Mouse (Mus musculus) C2C12 (cell line): ENCODE results near the gene 2010109A12Rik.

Experiments
- CTCF ChIP-seq: IDR thresholded peaks from one replicate; pipeline ENCODE4 v1.5.1; 2011; ENCODE audit not compliant: control insufficient read depth, insufficient read depth, insufficient read length
- USF1 ChIP-seq: IDR thresholded peaks from one replicate; pipeline ENCODE4 v1.6.1; 2011; ENCODE audit warnings: low read depth, mild to moderate bottlenecking, control low read depth, moderate library complexity

DNA sequence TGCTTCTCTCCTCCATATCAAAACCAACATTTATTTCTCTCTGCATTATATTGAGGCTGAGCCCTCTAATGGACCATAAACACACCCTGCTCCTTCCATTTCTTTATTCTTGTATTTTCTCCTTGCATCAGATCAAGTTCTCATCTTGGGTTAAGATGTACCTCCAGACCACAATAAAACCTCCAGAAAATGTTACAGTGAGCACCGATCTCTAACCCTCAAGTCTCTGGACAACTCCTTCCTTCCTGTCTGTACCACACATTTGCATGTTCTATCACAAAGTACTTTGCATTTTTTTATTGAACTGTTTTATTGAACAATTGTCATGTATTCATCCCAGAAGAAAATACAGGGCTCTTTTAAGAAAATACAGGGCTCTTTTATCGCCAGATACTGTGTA is 23.2 kb downstream of the 2010109A12Rik start:
- TF ChIP-seq USF1: no peak
- TF ChIP-seq CTCF: no peak
